Mouse (Mus musculus): ENCODE measurements around the gene Kcnh8. TPM values are rescaled to one million over a fixed set of nuclear protein-coding genes. Genes with fewer than 3 reads are reported as not detected.

The Kcnh8 gene
- polyA plus RNA-seq, 1 experiment from 2014 or later = not detected

- Histone ChIP-seq H3K9ac (ENCODE audit: low read length) (no peak overlapping the region), H3K4me3 (ENCODE audit: low read depth, low read length) (peak overlapping the region; percentile 17), H3K4me1 (ENCODE audit: control insufficient read depth, insufficient read depth, low read length) (0 out of 2 replicates have a peak, but pooled peaks cover 2% of the 10 kb centered on the region), H3K27me3 (ENCODE audit: control insufficient read depth, insufficient read depth, low read length) (peaks cover 35% of the 10 kb centered on the region), H3K9me3 (ENCODE audit: control insufficient read depth, low read length) (no peaks in the 10 kb centered on the region), H3K36me3 (ENCODE audit: control insufficient read depth, insufficient read depth, low read length) (no peaks in the 10 kb centered on the region), H3K4me2 (ENCODE audit: low read depth, severe bottlenecking) (peak overlapping the region; percentile 46), H3K27ac (replicated peaks; ENCODE audit: low read depth, low read length) (no peak overlapping the region)
- WGBS = under 1% methylated on average over 21 of the region's 22 CpGs
- ATAC-seq (ENCODE audit: insufficient number of reproducible peaks, low FRiP score, low TSS enrichment, low read depth) (0 out of 2 replicates have a peak, but pooled peaks have one; percentile 72), DNase-seq (ENCODE audit: low spot score) (peak; percentile 47)
These were observed 1.6 kb upstream of the Kcnh8 start for GRCm38 (mm10) chr17:52600882-52601371.

- H3K4me1 ChIP-seq (ENCODE audit: control insufficient read depth, insufficient read depth, low read length) = 0 out of 2 replicates have a peak, but pooled peaks cover 2% of the 10 kb centered on the region
- WGBS = 2% methylated on average over 14 of the region's 14 CpGs
- no peak overlapping the region for H3K4me3 ChIP-seq (ENCODE audit: low read depth, low read length)
- DNase-seq (ENCODE audit: low spot score) (no peak), ATAC-seq (ENCODE audit: insufficient number of reproducible peaks, low FRiP score, low TSS enrichment, low read depth) (no peak)
- H3K9ac ChIP-seq (ENCODE audit: low read length) = no peak overlapping the region
- H3K4me2 ChIP-seq (ENCODE audit: low read depth, severe bottlenecking) = no peak overlapping the region
- H3K27me3 ChIP-seq (ENCODE audit: control insufficient read depth, insufficient read depth, low read length) = peaks cover 35% of the 10 kb centered on the region
- no peak overlapping the region for H3K27ac ChIP-seq (replicated peaks; ENCODE audit: low read depth, low read length)
- H3K36me3 ChIP-seq (ENCODE audit: control insufficient read depth, insufficient read depth, low read length) = no peaks in the 10 kb centered on the region
- no peaks in the 10 kb centered on the region for H3K9me3 ChIP-seq (ENCODE audit: control insufficient read depth, low read length)
These were observed 267 bp downstream of the Kcnh8 start for GRCm38 (mm10) chr17:52602781-52603170.

- Histone ChIP-seq H3K9ac (ENCODE audit: low read length) (no peak overlapping the region), H3K4me1 (ENCODE audit: control insufficient read depth, insufficient read depth, low read length) (0 out of 2 replicates have a peak, but pooled peaks cover 2% of the 10 kb centered on the region), H3K27ac (replicated peaks; ENCODE audit: low read depth, low read length) (no peak overlapping the region), H3K4me3 (ENCODE audit: low read depth, low read length) (no peak overlapping the region), H3K27me3 (ENCODE audit: control insufficient read depth, insufficient read depth, low read length) (peaks cover 35% of the 10 kb centered on the region), H3K4me2 (ENCODE audit: low read depth, severe bottlenecking) (no peak overlapping the region), H3K36me3 (ENCODE audit: control insufficient read depth, insufficient read depth, low read length) (no peaks in the 10 kb centered on the region), H3K9me3 (ENCODE audit: control insufficient read depth, low read length) (no peaks in the 10 kb centered on the region)
- ATAC-seq (ENCODE audit: insufficient number of reproducible peaks, low FRiP score, low TSS enrichment, low read depth) (no peak), DNase-seq (ENCODE audit: low spot score) (peak; percentile 65)
- 6% methylated on average over 5 of the region's 5 CpGs for WGBS
These were observed 902 bp downstream of the Kcnh8 start for GRCm38 (mm10) chr17:52603411-52603810.

GRCm38 (mm10) chr17:52611382-52611781 is 8.9 kb downstream of the Kcnh8 start:
- Histone ChIP-seq H3K9ac (ENCODE audit: low read length) (no peak overlapping the region), H3K4me3 (ENCODE audit: low read depth, low read length) (no peak overlapping the region), H3K4me1 (ENCODE audit: control insufficient read depth, insufficient read depth, low read length) (no peaks in the 10 kb centered on the region), H3K9me3 (ENCODE audit: control insufficient read depth, low read length) (no peaks in the 10 kb centered on the region), H3K36me3 (ENCODE audit: control insufficient read depth, insufficient read depth, low read length) (no peaks in the 10 kb centered on the region), H3K27me3 (ENCODE audit: control insufficient read depth, insufficient read depth, low read length) (no peaks in the 10 kb centered on the region), H3K27ac (replicated peaks; ENCODE audit: low read depth, low read length) (no peak overlapping the region), H3K4me2 (ENCODE audit: low read depth, severe bottlenecking) (no peak overlapping the region)
- no peak for ATAC-seq (ENCODE audit: insufficient number of reproducible peaks, low FRiP score, low TSS enrichment, low read depth)
- no peak for DNase-seq (ENCODE audit: low spot score)
- 74% methylated on average over 4 of the region's 4 CpGs for WGBS

GRCm38 (mm10) chr17:52649186-52649585 is 46.7 kb downstream of the Kcnh8 start:
- DNase-seq (ENCODE audit: low spot score) (no peak), ATAC-seq (ENCODE audit: insufficient number of reproducible peaks, low FRiP score, low TSS enrichment, low read depth) (no peak)
- Histone ChIP-seq H3K9ac (ENCODE audit: low read length) (no peak overlapping the region), H3K9me3 (ENCODE audit: control insufficient read depth, low read length) (no peaks in the 10 kb centered on the region), H3K36me3 (ENCODE audit: control insufficient read depth, insufficient read depth, low read length) (no peaks in the 10 kb centered on the region), H3K4me3 (ENCODE audit: low read depth, low read length) (no peak overlapping the region), H3K27ac (replicated peaks; ENCODE audit: low read depth, low read length) (no peak overlapping the region), H3K4me2 (ENCODE audit: low read depth, severe bottlenecking) (no peak overlapping the region), H3K27me3 (ENCODE audit: control insufficient read depth, insufficient read depth, low read length) (no peaks in the 10 kb centered on the region), H3K4me1 (ENCODE audit: control insufficient read depth, insufficient read depth, low read length) (no peaks in the 10 kb centered on the region)

- H3K9ac ChIP-seq (ENCODE audit: low read length) = no peak overlapping the region
- no peaks in the 10 kb centered on the region for H3K9me3 ChIP-seq (ENCODE audit: control insufficient read depth, low read length)
- H3K4me2 ChIP-seq (ENCODE audit: low read depth, severe bottlenecking) = no peak overlapping the region
- no peaks in the 10 kb centered on the region for H3K4me1 ChIP-seq (ENCODE audit: control insufficient read depth, insufficient read depth, low read length)
- DNase-seq (ENCODE audit: low spot score) (no peak), ATAC-seq (ENCODE audit: insufficient number of reproducible peaks, low FRiP score, low TSS enrichment, low read depth) (no peak)
- no peaks in the 10 kb centered on the region for H3K27me3 ChIP-seq (ENCODE audit: control insufficient read depth, insufficient read depth, low read length)
- H3K27ac ChIP-seq (replicated peaks; ENCODE audit: low read depth, low read length) = no peak overlapping the region
- H3K4me3 ChIP-seq (ENCODE audit: low read depth, low read length) = no peak overlapping the region
- no peaks in the 10 kb centered on the region for H3K36me3 ChIP-seq (ENCODE audit: control insufficient read depth, insufficient read depth, low read length)
These were observed 89.5 kb downstream of the Kcnh8 start for GRCm38 (mm10) chr17:52691988-52692387.

GRCm38 (mm10) chr17:52701944-52702343 is 99.4 kb downstream of the Kcnh8 start:
- 83% methylated on average over 3 of the region's 3 CpGs for WGBS

GRCm38 (mm10) chr17:52712319-52712718 is 109.8 kb downstream of the Kcnh8 start:
- no peaks in the 10 kb centered on the region for H3K4me1 ChIP-seq (ENCODE audit: control insufficient read depth, insufficient read depth, low read length)
- ATAC-seq (ENCODE audit: insufficient number of reproducible peaks, low FRiP score, low TSS enrichment, low read depth) = no peak
- DNase-seq (ENCODE audit: low spot score) = no peak
- H3K27ac ChIP-seq (replicated peaks; ENCODE audit: low read depth, low read length) = no peak overlapping the region
- WGBS = 54% methylated on average over 1 of the region's 1 CpGs
- H3K36me3 ChIP-seq (ENCODE audit: control insufficient read depth, insufficient read depth, low read length) = no peaks in the 10 kb centered on the region
- H3K9me3 ChIP-seq (ENCODE audit: control insufficient read depth, low read length) = no peaks in the 10 kb centered on the region
- no peak overlapping the region for H3K4me2 ChIP-seq (ENCODE audit: low read depth, severe bottlenecking)
- no peak overlapping the region for H3K9ac ChIP-seq (ENCODE audit: low read length)
- no peaks in the 10 kb centered on the region for H3K27me3 ChIP-seq (ENCODE audit: control insufficient read depth, insufficient read depth, low read length)
- H3K4me3 ChIP-seq (ENCODE audit: low read depth, low read length) = no peak overlapping the region

More at GRCm38 (mm10) chr17:52701944-52702343, 99.4 kb downstream of the Kcnh8 start:
- H3K4me1 ChIP-seq (ENCODE audit: control insufficient read depth, insufficient read depth, low read length) = no peaks in the 10 kb centered on the region
- no peaks in the 10 kb centered on the region for H3K36me3 ChIP-seq (ENCODE audit: control insufficient read depth, insufficient read depth, low read length)
- ATAC-seq (ENCODE audit: insufficient number of reproducible peaks, low FRiP score, low TSS enrichment, low read depth) = no peak
- DNase-seq (ENCODE audit: low spot score) = no peak
- H3K9ac ChIP-seq (ENCODE audit: low read length) = no peak overlapping the region
- no peak overlapping the region for H3K4me3 ChIP-seq (ENCODE audit: low read depth, low read length)
- no peak overlapping the region for H3K4me2 ChIP-seq (ENCODE audit: low read depth, severe bottlenecking)
- H3K27ac ChIP-seq (replicated peaks; ENCODE audit: low read depth, low read length) = no peak overlapping the region
- H3K9me3 ChIP-seq (ENCODE audit: control insufficient read depth, low read length) = no peaks in the 10 kb centered on the region
- H3K27me3 ChIP-seq (ENCODE audit: control insufficient read depth, insufficient read depth, low read length) = no peaks in the 10 kb centered on the region

GRCm38 (mm10) chr17:52722214-52722613 is 119.7 kb downstream of the Kcnh8 start:
- ATAC-seq (ENCODE audit: insufficient number of reproducible peaks, low FRiP score, low TSS enrichment, low read depth) = no peak

More at GRCm38 (mm10) chr17:52722214-52722613, 119.7 kb downstream of the Kcnh8 start:
- Histone ChIP-seq H3K27me3 (ENCODE audit: control insufficient read depth, insufficient read depth, low read length) (no peaks in the 10 kb centered on the region), H3K4me3 (ENCODE audit: low read depth, low read length) (no peak overlapping the region), H3K9ac (ENCODE audit: low read length) (no peak overlapping the region), H3K9me3 (ENCODE audit: control insufficient read depth, low read length) (no peaks in the 10 kb centered on the region), H3K36me3 (ENCODE audit: control insufficient read depth, insufficient read depth, low read length) (no peaks in the 10 kb centered on the region), H3K4me2 (ENCODE audit: low read depth, severe bottlenecking) (no peak overlapping the region), H3K27ac (replicated peaks; ENCODE audit: low read depth, low read length) (no peak overlapping the region), H3K4me1 (ENCODE audit: control insufficient read depth, insufficient read depth, low read length) (no peaks in the 10 kb centered on the region)
- DNase-seq (ENCODE audit: low spot score) = no peak
- WGBS = 77% methylated on average over 3 of the region's 3 CpGs

Data from limb, embryonic 11.5 days (tissue).